Mouse (Mus musculus) testis, adult 2 months (tissue): ENCODE data around the gene Sbds. TPM values are rescaled to one million over a fixed set of nuclear protein-coding genes. Genes with fewer than 3 reads are reported as not detected.
A peak's percentile ranks its signal among the peaks of the same experiment; 100 is the strongest.

Experiments used
- H3K27ac ChIP-seq: fragments of 200-500 bp; 2 replicates; pipeline ENCODE4 v1.5.1; 2012; ENCODE audit warnings: low read depth, low read length; ENCODE audit not compliant: control insufficient read depth, insufficient read depth
- H3K27me3 ChIP-seq: fragments of 200-500 bp; 2 replicates; pipeline ENCODE4 v1.6.1; 2012; ENCODE audit warnings: mild to moderate bottlenecking, low read length, moderate library complexity; ENCODE audit not compliant: control insufficient read depth, insufficient read depth
- H3K36me3 ChIP-seq: fragments of 200-500 bp; 2 replicates; pipeline ENCODE4 v1.6.1; 2012; ENCODE audit warnings: mild to moderate bottlenecking, low read length; ENCODE audit not compliant: control insufficient read depth, insufficient read depth
- H3K4me1 ChIP-seq: fragments of 200-500 bp; 2 replicates; pipeline ENCODE4 v1.6.1; 2012; ENCODE audit warnings: low read length; ENCODE audit not compliant: control insufficient read depth, insufficient read depth
- H3K4me3 ChIP-seq: fragments of 200-500 bp; 2 replicates; pipeline ENCODE4 v1.5.1; 2012; ENCODE audit warnings: low read depth, mild to moderate bottlenecking, low read length, moderate library complexity, mixed read lengths; ENCODE audit not compliant: control insufficient read depth
- CTCF ChIP-seq: fragments of 200-500 bp; IDR thresholded peaks from 2 replicates; pipeline ENCODE4 v1.5.1; 2012; ENCODE audit warnings: low read depth, mild to moderate bottlenecking, inconsistent platforms, low read length, moderate library complexity; ENCODE audit not compliant: control insufficient read depth, insufficient read depth, insufficient replicate concordance
- POLR2A ChIP-seq: fragments of 200-500 bp; IDR thresholded peaks from 2 replicates; pipeline ENCODE4 v1.6.1; 2012; ENCODE audit warnings: low read depth, mild to moderate bottlenecking, inconsistent platforms, low read length, moderate library complexity; ENCODE audit not compliant: control insufficient read depth
- polyA plus RNA-seq: library from polyadenylated mRNA; depleted of rRNA; stranded (reverse); fragments of >200 nt; gene quantifications from 2 replicates; pipeline ENCODE4 v1.2.3, GENCODE M21; 2012; rRNA removed

Sbds gene
- 46.1 and 52.2 TPM in 2 replicates for polyA plus RNA-seq

GRCm38 (mm10) chr5:130255017-130255720 lies at the start of gene Sbds, which contains the start of gene Tyw1:
TSS of gene Sbds (minus strand) at chr5:130255530.
TSS of gene Tyw1 (plus strand) at chr5:130255619.
- H3K4me1 ChIP-seq = peaks cover 2% of the 10 kb centered on the region
- H3K36me3 ChIP-seq = peaks cover 3% of the 10 kb centered on the region
- TF ChIP-seq POLR2A = peak; percentile 95
- no peak for TF ChIP-seq CTCF
- peak within 1 kb of the TSS; percentile 100 for H3K27ac ChIP-seq
- H3K27me3 ChIP-seq = no peaks in the 10 kb centered on the region
- H3K4me3 ChIP-seq = peak within 1 kb of the TSS; percentile 100

GRCm38 (mm10) chr5:130303611-130304010 lies 48.3 kb upstream of the Sbds start:
- Histone ChIP-seq H3K27ac (no peak overlapping the region), H3K4me1 (no peaks in the 10 kb centered on the region; the same call in 1 of the 2 replicates), H3K4me3 (no peak overlapping the region), H3K36me3 (no peaks in the 10 kb centered on the region; the same call in 1 of the 2 replicates), H3K27me3 (no peaks in the 10 kb centered on the region)
- TF ChIP-seq POLR2A (no peak), CTCF (no peak)

- no peak overlapping the region for H3K4me3 ChIP-seq
- TF ChIP-seq POLR2A (no peak), CTCF (no peak)
- no peaks in the 10 kb centered on the region; the same call in none of the 2 replicates for H3K36me3 ChIP-seq
- no peaks in the 10 kb centered on the region for H3K4me1 ChIP-seq
- H3K27ac ChIP-seq = no peak overlapping the region
- H3K27me3 ChIP-seq = no peaks in the 10 kb centered on the region
Observed at GRCm38 (mm10) chr5:130299526-130299925, 44.2 kb upstream of the Sbds start.

GRCm38 (mm10) chr5:130298831-130299460 lies 43.6 kb upstream of the Sbds start:
- Histone ChIP-seq H3K4me1 (no peaks in the 10 kb centered on the region), H3K36me3 (no peaks in the 10 kb centered on the region; the same call in none of the 2 replicates), H3K27ac (no peak overlapping the region), H3K4me3 (no peak overlapping the region), H3K27me3 (no peaks in the 10 kb centered on the region)
- TF ChIP-seq POLR2A (no peak), CTCF (no peak)

GRCm38 (mm10) chr5:130296071-130296470 lies 40.7 kb upstream of the Sbds start:
- TF ChIP-seq POLR2A (no peak), CTCF (peak; percentile 20; the same call in 1 of the 2 replicates)
- H3K4me1 ChIP-seq = no peaks in the 10 kb centered on the region
- H3K4me3 ChIP-seq = no peak overlapping the region
- H3K27me3 ChIP-seq = no peaks in the 10 kb centered on the region
- no peaks in the 10 kb centered on the region; the same call in none of the 2 replicates for H3K36me3 ChIP-seq
- H3K27ac ChIP-seq = no peak overlapping the region

- no peaks in the 10 kb centered on the region; the same call in none of the 2 replicates for H3K36me3 ChIP-seq
- H3K27ac ChIP-seq = no peak overlapping the region
- no peaks in the 10 kb centered on the region for H3K4me1 ChIP-seq
- TF ChIP-seq POLR2A = no peak
- TF ChIP-seq CTCF = no peak
- no peaks in the 10 kb centered on the region for H3K27me3 ChIP-seq
- no peak overlapping the region for H3K4me3 ChIP-seq
Observed at GRCm38 (mm10) chr5:130294598-130294997, 39.3 kb upstream of the Sbds start.

- no peaks in the 10 kb centered on the region; the same call in none of the 2 replicates for H3K36me3 ChIP-seq
- H3K4me1 ChIP-seq = no peaks in the 10 kb centered on the region
- no peaks in the 10 kb centered on the region for H3K27me3 ChIP-seq
- H3K4me3 ChIP-seq = no peak overlapping the region
- H3K27ac ChIP-seq = no peak overlapping the region
- TF ChIP-seq POLR2A = no peak
- no peak for TF ChIP-seq CTCF
Observed at GRCm38 (mm10) chr5:130293941-130294340, 38.6 kb upstream of the Sbds start.
